Mouse (Mus musculus) forebrain, embryonic 14.5 days (tissue): Measurements from ENCODE around the gene Kat6b. TPM values are rescaled to one million over a fixed set of nuclear protein-coding genes. Genes with fewer than 3 reads are reported as not detected.

ENCODE experiments used
- ATAC-seq: fragments of 200-750 bp; cut with Nextera tagmentation; 2 replicates; pipeline ENCODE4 v1.8.0; 2017; ENCODE audit warnings: mild to moderate bottlenecking, moderate library complexity
- DNase-seq: peaks from one replicate; pipeline ENCODE4 v3.0.0-alpha.2; 2015; ENCODE audit warnings: low spot score
- H3K27ac ChIP-seq: fragments of 300-500 bp; sonication (generic); 2 replicates; pipeline ENCODE4 v1.5.1; 2014; ENCODE audit warnings: low read depth, mild to moderate bottlenecking, control low read depth, low read length, moderate library complexity
- H3K27me3 ChIP-seq: fragments of 300-500 bp; sonication (generic); replicated peaks from 2 replicates; pipeline ENCODE4 v1.6.1; 2014; ENCODE audit warnings: low read length, control low read depth, mixed read lengths; ENCODE audit not compliant: control insufficient read depth, insufficient read depth
- H3K36me3 ChIP-seq: fragments of 300-500 bp; sonication (generic); 2 replicates; pipeline ENCODE4 v1.6.1; 2014; ENCODE audit warnings: low read length, control low read depth; ENCODE audit not compliant: control insufficient read depth, insufficient read depth
- H3K4me1 ChIP-seq: fragments of 300-500 bp; sonication (generic); 2 replicates; pipeline ENCODE4 v1.6.1; 2014; ENCODE audit warnings: antibody characterized with exemption, low read length, control low read depth; ENCODE audit not compliant: control insufficient read depth, insufficient read depth
- H3K4me2 ChIP-seq: fragments of 300-500 bp; sonication (generic); 2 replicates; pipeline ENCODE4 v1.6.1; 2014; ENCODE audit warnings: mild to moderate bottlenecking, control low read depth, low read length
- H3K4me3 ChIP-seq: fragments of 300-500 bp; sonication (generic); 2 replicates; pipeline ENCODE4 v1.5.1; 2014; ENCODE audit warnings: low read depth, low read length, control low read depth
- H3K9ac ChIP-seq: fragments of 300-500 bp; sonication (generic); 2 replicates; pipeline ENCODE4 v1.6.1; 2014; ENCODE audit warnings: mild to moderate bottlenecking, low read length, control low read depth, moderate library complexity
- H3K9me3 ChIP-seq: fragments of 300-500 bp; sonication (generic); replicated peaks from 2 replicates; pipeline ENCODE4 v1.6.1; 2016; ENCODE audit warnings: low read length, control low read depth, mixed read lengths; ENCODE audit not compliant: control insufficient read depth
- WGBS: fragments of 180-500 bp; shearing (Covaris S2); extraction: QIAGEN DNeasy Blood & Tissue Kit; methylation state at CpG from one replicate; pipeline ENCODE4 v1.1.7; 2014; 5-methylcytosine and 5-hydroxymethylcytosine counted together
- polyA plus RNA-seq: library from polyadenylated mRNA; unstranded; fragments of >200 nt; fragmentation: Nextera tagmentation; extraction: Ambion mirVana; gene quantifications from 2 replicates; pipeline ENCODE4 v1.2.1, GENCODE M21; 2014

The Kat6b gene
- polyA plus RNA-seq, 1 experiment from 2014 or later = 28.8 TPM

DNA sequence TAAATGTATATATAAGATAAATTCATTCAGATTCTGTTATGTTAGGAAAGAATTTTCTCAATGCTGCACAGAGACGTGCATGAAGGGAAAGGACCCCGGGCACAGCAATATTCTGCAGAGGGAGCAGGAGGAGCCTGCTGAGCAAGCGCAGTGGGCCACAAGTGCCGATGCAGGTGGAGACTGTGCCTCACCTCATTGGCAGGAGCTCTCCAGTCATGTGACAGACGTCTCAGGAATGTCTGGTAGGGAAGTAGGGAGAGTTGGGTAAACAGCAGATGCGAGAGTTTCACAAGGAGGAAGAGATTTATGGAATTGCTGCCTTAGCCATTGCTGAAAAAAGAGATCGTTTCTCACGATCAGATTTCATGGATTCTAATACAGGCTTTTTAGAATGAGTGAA is 71.7 kb downstream of the Kat6b start:
- 70% methylated on average over 8 of the region's 8 CpGs for WGBS
- Histone ChIP-seq H3K4me2 (no peak overlapping the region), H3K36me3 (no peaks in the 10 kb centered on the region), H3K27me3 (no peaks in the 10 kb centered on the region), H3K27ac (no peak overlapping the region), H3K9me3 (no peaks in the 10 kb centered on the region), H3K4me1 (peaks cover 29% of the 10 kb centered on the region), H3K4me3 (no peak overlapping the region), H3K9ac (no peak overlapping the region)
- ATAC-seq (no peak), DNase-seq (no peak)

DNA sequence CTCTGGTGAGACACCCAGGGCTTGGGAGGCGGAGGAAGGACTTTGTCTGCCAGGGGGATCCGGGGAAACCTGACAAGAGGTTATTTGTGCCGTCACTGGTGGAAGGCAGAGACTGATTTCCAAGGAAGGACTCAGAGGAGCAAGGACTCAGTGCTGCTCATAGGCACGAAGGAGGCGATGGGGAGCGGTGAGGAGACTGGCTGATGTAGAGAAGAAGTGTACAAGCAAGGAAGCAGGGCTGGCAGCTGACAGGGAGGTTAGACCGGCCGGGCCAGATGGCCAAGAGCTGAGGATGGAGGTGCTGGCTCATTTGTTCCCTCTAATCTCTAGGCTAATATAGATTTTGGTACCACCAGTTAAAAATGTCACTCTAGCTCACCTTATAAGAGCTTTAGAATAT is 72.8 kb downstream of the Kat6b start:
- Histone ChIP-seq H3K9ac (no peak overlapping the region), H3K27ac (no peak overlapping the region; the same call in 1 of the 2 replicates), H3K36me3 (no peaks in the 10 kb centered on the region), H3K9me3 (no peaks in the 10 kb centered on the region), H3K4me1 (peaks cover 33% of the 10 kb centered on the region), H3K4me3 (no peak overlapping the region), H3K4me2 (no peak overlapping the region), H3K27me3 (no peaks in the 10 kb centered on the region)
- WGBS = 84% methylated on average over 8 of the region's 8 CpGs
- ATAC-seq (no peak), DNase-seq (no peak)

DNA sequence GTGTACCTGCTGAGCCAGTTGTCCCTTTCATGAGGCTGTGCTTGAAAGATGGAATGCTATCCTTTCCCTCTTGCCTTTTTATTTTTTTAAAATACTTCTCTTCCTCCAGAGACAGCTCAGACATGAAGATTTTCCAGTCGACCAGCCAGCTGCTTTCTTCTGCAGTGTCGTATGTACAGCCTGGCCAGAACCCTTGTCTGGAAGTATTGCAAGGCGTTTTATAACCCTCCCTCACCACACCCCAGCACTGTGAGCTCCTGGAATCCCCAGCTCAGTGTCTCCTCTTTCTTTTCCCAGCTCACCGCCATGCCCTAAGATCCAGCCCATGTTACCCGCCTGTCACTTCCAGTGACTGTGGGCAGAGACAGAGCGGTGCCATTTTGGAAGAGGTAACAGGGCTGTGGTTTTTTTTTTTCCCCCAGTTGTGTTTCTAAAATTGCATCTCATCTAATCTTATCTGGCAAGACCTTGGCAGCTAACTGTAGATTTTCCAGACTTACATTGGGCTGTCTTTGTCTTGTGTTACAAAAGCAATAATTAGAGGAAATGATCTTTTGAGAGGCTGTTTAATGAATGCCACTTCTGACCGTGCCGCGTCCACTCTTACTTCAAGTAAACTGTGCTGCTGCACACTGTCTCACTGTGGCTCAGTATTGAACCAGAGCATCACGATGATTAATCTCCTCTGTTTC is 77.4 kb downstream of the Kat6b start:
- no peak overlapping the region for H3K9ac ChIP-seq
- H3K4me2 ChIP-seq = no peak overlapping the region
- H3K9me3 ChIP-seq = no peaks in the 10 kb centered on the region
- H3K4me3 ChIP-seq = no peak overlapping the region
- H3K27me3 ChIP-seq = no peaks in the 10 kb centered on the region
- no peaks in the 10 kb centered on the region for H3K36me3 ChIP-seq
- peaks cover 29% of the 10 kb centered on the region for H3K4me1 ChIP-seq
- 34% methylated on average over 10 of the region's 10 CpGs for WGBS
- peak; percentile 47 for DNase-seq
- ATAC-seq = 0 out of 2 replicates have a peak, but pooled peaks have one; percentile 23
- peak overlapping the region; percentile 2; the same call in 1 of the 2 replicates for H3K27ac ChIP-seq

DNA sequence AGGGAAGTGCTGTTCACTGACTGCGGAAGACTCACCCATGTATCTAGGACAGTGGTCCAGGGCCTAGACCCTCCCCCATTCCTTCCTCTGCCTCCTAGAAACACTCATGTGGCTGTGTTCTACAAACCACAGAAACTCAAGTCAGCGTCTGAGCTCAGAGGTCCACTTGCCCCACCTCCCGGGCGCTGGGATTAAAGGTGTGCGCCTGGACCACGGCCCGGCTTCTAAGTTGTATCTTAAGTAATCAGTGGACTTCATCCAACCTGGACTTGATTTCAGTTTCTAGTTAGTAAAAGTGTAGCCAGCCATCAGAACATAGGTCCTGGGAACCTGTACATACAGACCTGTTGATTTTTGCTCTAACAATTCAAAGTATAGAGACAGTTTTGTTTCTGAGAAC is 78.2 kb downstream of the Kat6b start:
- Histone ChIP-seq H3K9ac (no peak overlapping the region), H3K36me3 (no peaks in the 10 kb centered on the region), H3K4me1 (peaks cover 24% of the 10 kb centered on the region), H3K27me3 (no peaks in the 10 kb centered on the region), H3K27ac (no peak overlapping the region), H3K9me3 (no peaks in the 10 kb centered on the region), H3K4me2 (no peak overlapping the region), H3K4me3 (no peak overlapping the region)
- no peak for ATAC-seq
- WGBS = 84% methylated on average over 7 of the region's 7 CpGs
- no peak for DNase-seq

DNA sequence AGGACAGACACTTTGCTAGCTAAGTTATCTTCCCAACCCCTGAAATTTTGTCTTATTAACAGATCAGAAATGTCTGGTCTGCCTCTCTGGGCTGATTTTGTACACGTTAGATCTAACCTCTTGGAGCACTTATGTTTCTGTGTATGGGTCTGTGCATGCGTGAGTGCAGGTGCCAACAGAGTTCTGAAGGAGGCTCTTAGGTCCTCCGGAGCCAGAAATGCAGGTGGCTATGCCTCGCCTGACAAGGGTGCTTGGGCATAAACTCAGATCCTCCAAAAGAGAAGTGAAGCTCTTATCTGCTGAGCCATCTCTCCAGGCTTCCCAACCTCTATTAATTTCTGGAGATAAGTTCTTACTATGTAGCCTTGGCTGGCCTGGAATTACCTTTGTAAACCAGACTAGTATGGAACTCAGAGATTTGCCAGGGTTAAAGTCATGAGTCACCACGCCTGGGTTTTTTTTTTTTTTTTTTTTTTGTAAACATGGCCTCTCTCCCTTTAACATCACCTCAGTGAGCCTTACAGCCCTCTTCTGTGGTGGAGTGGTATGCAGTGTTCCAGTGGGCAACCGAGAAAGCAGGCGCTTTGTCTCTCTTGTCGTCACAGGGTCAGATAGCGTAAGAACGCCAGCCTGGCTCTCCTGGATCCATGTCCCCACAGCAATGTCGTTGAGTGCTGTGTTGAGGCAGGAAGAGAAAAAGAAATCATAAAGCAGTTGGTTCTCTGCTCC is 79.4 kb downstream of the Kat6b start:
- no peak for DNase-seq
- Histone ChIP-seq H3K9me3 (no peaks in the 10 kb centered on the region), H3K9ac (no peak overlapping the region), H3K4me3 (no peak overlapping the region), H3K36me3 (no peaks in the 10 kb centered on the region), H3K4me1 (peaks cover 24% of the 10 kb centered on the region), H3K27me3 (no peaks in the 10 kb centered on the region), H3K27ac (no peak overlapping the region), H3K4me2 (no peak overlapping the region)
- ATAC-seq = no peak
- WGBS = 90% methylated on average over 11 of the region's 11 CpGs

DNA sequence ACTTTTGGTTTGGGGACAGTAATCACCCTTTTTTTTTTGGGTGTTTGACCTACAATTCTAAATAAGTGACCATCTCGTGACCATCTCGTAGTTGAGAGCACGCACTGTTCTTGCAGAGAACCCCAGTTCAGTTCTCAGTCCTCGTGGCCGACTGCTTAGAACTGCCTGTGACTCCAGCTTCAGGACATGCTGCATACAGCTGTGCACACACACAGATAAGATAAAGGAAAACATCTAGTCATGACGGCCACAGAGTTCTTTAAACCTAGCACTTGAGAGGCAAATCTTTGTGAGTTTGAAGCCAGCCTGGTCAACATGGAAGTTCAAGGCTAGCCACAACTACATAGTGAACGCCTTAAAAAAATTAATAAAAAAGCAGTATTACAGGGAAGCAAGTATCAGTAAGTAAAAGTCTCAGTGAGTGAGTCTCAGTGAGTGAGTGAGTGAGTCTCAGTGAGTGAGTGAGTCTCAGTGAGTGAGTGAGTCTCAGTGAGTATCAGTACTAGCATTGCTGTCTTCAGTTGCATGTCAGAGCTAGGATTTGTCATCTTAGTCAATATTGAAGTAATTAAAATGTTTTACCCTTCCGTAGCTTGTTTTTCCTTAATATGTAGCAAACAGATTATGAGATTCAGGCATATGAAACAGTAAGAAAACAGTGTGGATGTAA is 80.3 kb downstream of the Kat6b start:
- Histone ChIP-seq H3K4me1 (peaks cover 19% of the 10 kb centered on the region), H3K36me3 (no peaks in the 10 kb centered on the region), H3K9ac (no peak overlapping the region)

DNA sequence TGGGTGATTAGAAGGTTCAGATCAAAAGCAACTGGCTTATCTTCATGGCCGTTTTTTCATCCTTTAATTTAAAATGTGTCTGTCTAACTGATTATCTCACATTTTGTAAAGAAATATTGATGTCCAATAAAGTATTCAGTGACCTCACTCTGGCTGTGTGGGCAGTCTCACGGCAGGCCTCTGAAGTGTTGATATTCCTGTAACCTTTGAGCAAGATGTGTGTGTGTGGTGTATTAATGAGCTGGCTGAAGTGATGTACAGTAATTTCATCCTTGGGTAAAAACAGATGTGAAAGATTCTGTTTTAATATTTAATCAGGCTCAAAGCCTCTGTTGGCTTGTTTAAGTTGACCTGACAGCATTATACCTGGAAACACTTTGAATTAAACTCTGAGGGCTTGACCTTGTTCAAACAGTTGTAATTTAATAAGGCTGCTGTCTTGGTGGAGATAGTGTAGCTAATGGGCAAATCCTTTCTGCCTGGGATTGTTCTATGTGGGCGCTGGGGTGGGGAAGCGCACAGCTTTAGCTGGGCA is 82.4 kb downstream of the Kat6b start:
- 57% methylated on average over 4 of the region's 4 CpGs for WGBS
- H3K4me2 ChIP-seq = no peak overlapping the region
- no peak for ATAC-seq
- DNase-seq = no peak
- H3K4me3 ChIP-seq = no peak overlapping the region
- H3K27me3 ChIP-seq = no peaks in the 10 kb centered on the region
- H3K9ac ChIP-seq = no peak overlapping the region
- no peaks in the 10 kb centered on the region for H3K9me3 ChIP-seq
- H3K36me3 ChIP-seq = no peaks in the 10 kb centered on the region
- H3K4me1 ChIP-seq = peaks cover 11% of the 10 kb centered on the region
- no peak overlapping the region for H3K27ac ChIP-seq

More for the DNA sequence above, 80.3 kb downstream of the Kat6b start:
- H3K4me3 ChIP-seq = no peak overlapping the region
- no peak for ATAC-seq
- WGBS = 94% methylated on average over 8 of the region's 8 CpGs
- H3K4me2 ChIP-seq = no peak overlapping the region
- H3K27ac ChIP-seq = no peak overlapping the region
- H3K9me3 ChIP-seq = no peaks in the 10 kb centered on the region
- no peaks in the 10 kb centered on the region for H3K27me3 ChIP-seq
- no peak for DNase-seq

DNA sequence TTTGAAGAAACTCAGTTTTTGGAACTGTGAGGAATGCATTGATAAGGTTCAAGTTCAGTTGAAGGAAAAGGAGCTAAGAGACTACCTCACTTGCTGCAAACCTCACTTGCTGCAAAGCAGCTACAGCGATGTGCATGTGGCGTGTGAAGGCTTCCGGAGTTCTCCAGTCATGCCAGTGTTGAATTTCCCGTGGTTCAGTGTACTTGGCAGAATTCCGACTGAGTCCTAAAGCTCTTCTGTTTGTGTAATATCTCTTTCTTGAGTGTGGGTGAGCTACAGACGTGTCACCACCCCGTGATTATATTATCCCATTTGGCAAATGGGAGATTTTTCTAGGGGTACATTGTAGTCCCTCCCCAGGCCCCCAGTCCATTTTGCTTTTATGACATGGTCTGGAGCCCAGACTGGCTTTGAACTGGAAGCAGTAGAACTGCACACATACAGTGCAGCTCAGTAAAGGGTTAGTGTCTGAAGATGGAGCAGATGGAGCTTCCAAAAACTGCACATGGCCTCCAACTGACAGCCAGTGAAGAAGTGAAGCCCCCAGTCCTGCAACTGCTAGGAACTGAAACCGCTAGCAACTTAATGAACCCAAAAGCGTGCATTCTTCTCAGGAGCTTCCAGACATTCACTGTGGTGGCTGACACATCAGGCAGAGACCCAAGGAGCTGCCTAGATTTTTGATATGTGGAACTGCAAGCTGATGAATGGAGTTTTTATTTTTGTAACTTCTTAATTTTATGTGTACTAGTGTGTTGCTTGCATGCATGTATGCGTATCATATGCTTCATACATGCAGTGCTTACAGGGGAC is 84.5 kb downstream of the Kat6b start:
- Histone ChIP-seq H3K9ac (no peak overlapping the region), H3K36me3 (no peaks in the 10 kb centered on the region), H3K4me1 (0 out of 2 replicates have a peak, but pooled peaks cover 11% of the 10 kb centered on the region), H3K4me2 (no peak overlapping the region), H3K4me3 (no peak overlapping the region), H3K27me3 (no peaks in the 10 kb centered on the region), H3K9me3 (no peaks in the 10 kb centered on the region), H3K27ac (no peak overlapping the region)
- 85% methylated on average over 10 of the region's 10 CpGs for WGBS
- ATAC-seq (no peak; the same call in 1 of the 2 replicates), DNase-seq (no peak)
